Mouse (Mus musculus): ENCODE data around the gene Mme. TPM values are rescaled to one million over a fixed set of nuclear protein-coding genes. Genes with fewer than 3 reads are reported as not detected.

The Mme gene
- polyA plus RNA-seq, 1 experiment = 1.4 TPM

GRCm38 (mm10) chr3:63413046-63413911 lies 171.9 kb downstream of the Mme start:
- DNase-seq = no peak
- 71% methylated on average over 6 of the region's 6 CpGs for WGBS
- H3K27ac ChIP-seq (ENCODE audit: control insufficient read depth, insufficient read depth, low read length) = no peak overlapping the region

GRCm38 (mm10) chr3:63417284-63417683 lies 175.9 kb downstream of the Mme start:
- H3K4me1 ChIP-seq (replicated peaks; ENCODE audit: control insufficient read depth, insufficient read depth, low read length) = no peaks in the 10 kb centered on the region
- no peak overlapping the region for H3K27ac ChIP-seq (ENCODE audit: control insufficient read depth, insufficient read depth, low read length)
- 85% methylated on average over 1 of the region's 1 CpGs for WGBS
- no peak overlapping the region for H3K4me3 ChIP-seq (ENCODE audit: control insufficient read depth, insufficient read depth, low read length)
- no peak for DNase-seq
- H3K36me3 ChIP-seq (ENCODE audit: control insufficient read depth, insufficient read depth, low read length) = no peaks in the 10 kb centered on the region
- H3K27me3 ChIP-seq (ENCODE audit: control insufficient read depth, insufficient read depth, low read length) = no peaks in the 10 kb centered on the region
- TF ChIP-seq CTCF (IDR thresholded peaks at IDR 0.05; ENCODE audit: borderline replicate concordance, control insufficient read depth, extremely low read depth, insufficient read depth, low read length, poor library complexity) = no peak

More at GRCm38 (mm10) chr3:63413046-63413911, 171.9 kb downstream of the Mme start:
- Histone ChIP-seq H3K27me3 (ENCODE audit: control insufficient read depth, insufficient read depth, low read length) (no peaks in the 10 kb centered on the region), H3K36me3 (ENCODE audit: control insufficient read depth, insufficient read depth, low read length) (no peaks in the 10 kb centered on the region), H3K4me1 (replicated peaks; ENCODE audit: control insufficient read depth, insufficient read depth, low read length) (no peaks in the 10 kb centered on the region), H3K4me3 (ENCODE audit: control insufficient read depth, insufficient read depth, low read length) (no peak overlapping the region)
- TF ChIP-seq CTCF (IDR thresholded peaks at IDR 0.05; ENCODE audit: borderline replicate concordance, control insufficient read depth, extremely low read depth, insufficient read depth, low read length, poor library complexity) (no peak), POLR2A (IDR thresholded peaks at IDR 0.05; ENCODE audit: control insufficient read depth, extremely low read depth, insufficient read depth, low read length, poor library complexity) (no peak)

- no peaks in the 10 kb centered on the region for H3K27me3 ChIP-seq (ENCODE audit: control insufficient read depth, insufficient read depth, low read length)
- no peak overlapping the region for H3K27ac ChIP-seq (ENCODE audit: control insufficient read depth, insufficient read depth, low read length)
- TF ChIP-seq POLR2A (IDR thresholded peaks at IDR 0.05; ENCODE audit: control insufficient read depth, extremely low read depth, insufficient read depth, low read length, poor library complexity) (no peak), CTCF (IDR thresholded peaks at IDR 0.05; ENCODE audit: borderline replicate concordance, control insufficient read depth, extremely low read depth, insufficient read depth, low read length, poor library complexity) (no peak)
- no peak for DNase-seq
- H3K4me1 ChIP-seq (replicated peaks; ENCODE audit: control insufficient read depth, insufficient read depth, low read length) = no peaks in the 10 kb centered on the region
- H3K4me3 ChIP-seq (ENCODE audit: control insufficient read depth, insufficient read depth, low read length) = no peak overlapping the region
- no peaks in the 10 kb centered on the region for H3K36me3 ChIP-seq (ENCODE audit: control insufficient read depth, insufficient read depth, low read length)
Measured at GRCm38 (mm10) chr3:63417758-63418157, 176.4 kb downstream of the Mme start.

- H3K27ac ChIP-seq (ENCODE audit: control insufficient read depth, insufficient read depth, low read length) = no peak overlapping the region
- no peak overlapping the region for H3K4me3 ChIP-seq (ENCODE audit: control insufficient read depth, insufficient read depth, low read length)
- TF ChIP-seq CTCF (IDR thresholded peaks at IDR 0.05; ENCODE audit: borderline replicate concordance, control insufficient read depth, extremely low read depth, insufficient read depth, low read length, poor library complexity) (no peak), POLR2A (IDR thresholded peaks at IDR 0.05; ENCODE audit: control insufficient read depth, extremely low read depth, insufficient read depth, low read length, poor library complexity) (no peak)
- H3K36me3 ChIP-seq (ENCODE audit: control insufficient read depth, insufficient read depth, low read length) = no peaks in the 10 kb centered on the region
- no peaks in the 10 kb centered on the region for H3K27me3 ChIP-seq (ENCODE audit: control insufficient read depth, insufficient read depth, low read length)
- H3K4me1 ChIP-seq (replicated peaks; ENCODE audit: control insufficient read depth, insufficient read depth, low read length) = no peaks in the 10 kb centered on the region
- DNase-seq = no peak
Measured at GRCm38 (mm10) chr3:63423552-63423951, 182.2 kb downstream of the Mme start.

Other genes starting within 250 kb of the Mme start
- not detected in 2 replicates for gene Gm34302, start 242.3 kb downstream of the Mme start, polyA plus RNA-seq (2012; rRNA removed)